Mouse (Mus musculus) liver, embryonic 14.5 days (tissue): ENCODE measurements around the gene Cenpt. TPM values are rescaled to one million over a fixed set of nuclear protein-coding genes. Genes with fewer than 3 reads are reported as not detected.

Experiments
- ATAC-seq: fragments of 200-750 bp; cut with Nextera tagmentation; 2 replicates; pipeline ENCODE4 v1.8.0; 2017; ENCODE audit warnings: moderate number of reproducible peaks, mild to moderate bottlenecking, moderate library complexity; ENCODE audit not compliant: insufficient read depth
- DNase-seq, 3 experiments: peaks; one replicate each; pipeline ENCODE4 v3.0.0-alpha.2; 2012 to 2013; ENCODE audit warnings: low read depth in 3 of 3, low spot score in 3 of 3
- H3K27ac ChIP-seq: fragments of 300-500 bp; sonication (generic); 2 replicates; pipeline ENCODE4 v1.5.1; 2014; ENCODE audit warnings: moderate library complexity, mild to moderate bottlenecking, control low read depth, inconsistent platforms
- H3K27me3 ChIP-seq: fragments of 300-500 bp; sonication (generic); 2 replicates; pipeline ENCODE4 v1.6.1; 2014; ENCODE audit warnings: mild to moderate bottlenecking, low read length, moderate library complexity; ENCODE audit not compliant: control insufficient read depth, insufficient read depth
- H3K36me3 ChIP-seq: fragments of 300-500 bp; sonication (generic); replicated peaks from 2 replicates; pipeline ENCODE4 v1.6.1; 2014; ENCODE audit warnings: low read depth; ENCODE audit not compliant: control insufficient read depth, insufficient read depth
- H3K4me1 ChIP-seq, 2 experiments: fragments of 200-500 bp in 1 of 2; fragments of 300-500 bp in 1 of 2; sonication (generic) in 1 of 2; replicated peaks; 2 replicates each; pipeline ENCODE4 v1.6.1; 2012 to 2014; ENCODE audit warnings: antibody characterized with exemption in 1 of 2, inconsistent platforms in 1 of 2, low read length in 1 of 2; ENCODE audit not compliant: control insufficient read depth in 2 of 2, insufficient read depth in 2 of 2
- H3K4me2 ChIP-seq: fragments of 300-500 bp; sonication (generic); 2 replicates; pipeline ENCODE4 v1.6.1; 2014; ENCODE audit warnings: low read depth, mild to moderate bottlenecking, control low read depth, moderate library complexity
- H3K4me3 ChIP-seq, 2 experiments: fragments of 200-500 bp in 1 of 2; fragments of 300-500 bp in 1 of 2; sonication (generic) in 1 of 2; 2 replicates each; pipeline ENCODE4 v1.5.1; 2012 to 2014; ENCODE audit warnings: low read depth in 2 of 2, low read length in 2 of 2, mild to moderate bottlenecking in 2 of 2, control low read depth in 1 of 2, inconsistent platforms in 1 of 2, moderate library complexity in 1 of 2; ENCODE audit not compliant: insufficient read depth in 1 of 2
- H3K9ac ChIP-seq: fragments of 300-500 bp; sonication (generic); replicated peaks from 2 replicates; pipeline ENCODE4 v1.6.1; 2014; ENCODE audit warnings: mild to moderate bottlenecking, control low read depth, moderate library complexity
- H3K9me3 ChIP-seq: fragments of 300-500 bp; sonication (generic); 2 replicates; pipeline ENCODE4 v1.6.1; 2016; ENCODE audit warnings: low read length, mixed read lengths; ENCODE audit not compliant: control insufficient read depth
- CTCF ChIP-seq: IDR thresholded peaks from 2 replicates; pipeline ENCODE4 v1.5.1; 2016; ENCODE audit warnings: antibody characterized with exemption, low read depth, control low read depth
- EP300 ChIP-seq: IDR thresholded peaks from 2 replicates; pipeline ENCODE4 v1.6.1; 2016; ENCODE audit warnings: antibody characterized with exemption, low read depth
- WGBS: fragments of 180-500 bp; shearing (Covaris S2); extraction: QIAGEN DNeasy Blood & Tissue Kit; methylation state at CpG from one replicate; pipeline ENCODE4 v1.1.7; 2014; ENCODE audit not compliant: insufficient replicate concordance; 5-methylcytosine and 5-hydroxymethylcytosine counted together
- polyA plus RNA-seq, 2 experiments: library from polyadenylated mRNA; depleted of rRNA in 1 of 2; stranded (reverse) in 1 of 2; unstranded in 1 of 2; fragments of >200 nt; fragmentation: Nextera tagmentation in 1 of 2; extraction: Ambion mirVana in 1 of 2; gene quantifications; 2 replicates each; pipeline versions ENCODE4 v1.2.1 to v1.2.3; 2012 to 2014

Gene Cenpt
- polyA plus RNA-seq, 2 experiments, result 15.0 to 25.4 TPM

DNA sequence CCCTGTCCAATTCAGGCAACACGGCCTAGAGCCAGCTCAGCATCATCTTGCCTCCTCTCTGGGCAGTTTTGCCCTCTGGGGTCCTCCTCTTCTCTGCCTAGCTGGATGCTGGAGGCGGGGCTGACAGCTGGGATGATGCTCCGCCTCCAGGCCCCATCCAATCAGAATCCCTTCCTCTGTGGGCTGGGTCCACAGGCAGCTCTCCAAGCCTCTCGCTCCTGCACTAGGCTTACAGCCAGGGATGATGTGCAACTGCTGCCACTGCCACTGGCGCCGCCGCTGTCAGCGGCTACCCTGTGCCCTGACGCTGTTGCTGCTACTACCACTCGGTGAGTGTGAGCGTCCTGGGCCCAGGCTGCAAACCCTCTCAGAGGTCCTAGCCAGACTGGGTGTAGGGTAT lies 40.3 kb upstream of the Cenpt start, which contains the start of gene Nrn1l:
Gene Nrn1l (plus strand): TSS at position 229 of the 400 bp plus-strand sequence.
- no peak within 1 kb of the TSS for H3K27ac ChIP-seq
- H3K27me3 ChIP-seq, result no peaks in the 10 kb centered on the region
- H3K4me3 ChIP-seq, result no peak within 1 kb of the TSS
- WGBS, result 41% methylated on average over 11 of the region's 11 CpGs
- no peak for TF ChIP-seq EP300
- TF ChIP-seq CTCF, result no peak
- peaks cover 35% of the 10 kb centered on the region for H3K36me3 ChIP-seq
- no peak within 1 kb of the TSS for H3K4me2 ChIP-seq
- H3K9ac ChIP-seq, result no peak within 1 kb of the TSS
- DNase-seq (peak in 1 of 3 experiments; percentile 20), ATAC-seq (peak; percentile 56)
- no peaks in the 10 kb centered on the region for H3K4me1 ChIP-seq
- no peaks in the 10 kb centered on the region for H3K9me3 ChIP-seq

DNA sequence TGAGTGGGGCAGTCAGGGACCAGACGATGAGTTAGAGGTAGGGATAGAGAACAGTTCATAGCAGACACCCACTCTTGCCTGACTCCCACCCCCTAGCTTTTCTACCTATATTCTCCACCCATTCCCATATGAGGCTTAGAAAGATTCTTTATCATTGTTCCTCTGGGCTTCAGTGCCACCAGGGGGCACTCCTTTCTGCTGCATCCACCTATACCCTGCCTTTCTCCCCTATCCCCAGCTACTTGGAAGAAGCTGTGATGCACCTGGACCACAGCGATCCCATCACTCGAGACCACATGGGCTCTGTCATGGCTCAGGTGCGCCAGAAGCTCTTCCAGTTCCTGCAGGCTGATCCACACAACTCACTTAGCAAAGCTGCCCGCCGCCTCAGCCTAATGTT lies 39.4 kb upstream of the Cenpt start:
- peaks cover 40% of the 10 kb centered on the region for H3K36me3 ChIP-seq
- H3K4me2 ChIP-seq, result no peak overlapping the region
- H3K27me3 ChIP-seq, result no peaks in the 10 kb centered on the region
- no peak overlapping the region for H3K9ac ChIP-seq
- WGBS, result 85% methylated on average over 6 of the region's 6 CpGs
- H3K4me1 ChIP-seq, result no peaks in the 10 kb centered on the region
- H3K27ac ChIP-seq, result no peak overlapping the region
- no peak overlapping the region for H3K4me3 ChIP-seq
- no peak for TF ChIP-seq EP300
- TF ChIP-seq CTCF, result peak; percentile 66
- no peak for DNase-seq
- no peak for ATAC-seq
- no peaks in the 10 kb centered on the region for H3K9me3 ChIP-seq

DNA sequence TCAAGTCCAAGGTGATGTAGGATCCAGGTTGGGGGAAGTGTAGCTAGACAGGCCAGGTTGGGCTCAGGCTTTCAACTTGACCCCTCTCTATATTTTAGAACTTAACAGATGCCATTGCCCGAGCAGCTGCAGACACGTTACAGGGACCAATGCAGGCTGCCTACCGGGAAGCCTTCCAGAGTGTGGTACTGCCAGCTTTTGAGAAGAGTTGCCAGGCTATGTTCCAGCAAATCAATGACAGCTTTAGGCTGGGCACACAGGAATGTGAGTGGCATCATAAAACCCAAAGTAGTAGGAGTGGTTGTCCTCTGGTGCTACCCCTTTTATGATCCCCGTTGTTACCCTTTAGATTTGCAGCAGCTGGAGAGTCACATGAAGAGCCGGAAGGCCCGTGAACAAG lies 37.8 kb upstream of the Cenpt start:
- DNase-seq (no peak), ATAC-seq (no peak)
- Histone ChIP-seq H3K27ac (no peak overlapping the region), H3K9me3 (no peaks in the 10 kb centered on the region), H3K4me3 (no peak overlapping the region), H3K36me3 (peaks cover 54% of the 10 kb centered on the region), H3K4me2 (no peak overlapping the region), H3K4me1 (no peaks in the 10 kb centered on the region), H3K9ac (no peak overlapping the region), H3K27me3 (no peaks in the 10 kb centered on the region)
- WGBS, result 78% methylated on average over 6 of the region's 6 CpGs
- TF ChIP-seq CTCF (no peak), EP300 (no peak)

DNA sequence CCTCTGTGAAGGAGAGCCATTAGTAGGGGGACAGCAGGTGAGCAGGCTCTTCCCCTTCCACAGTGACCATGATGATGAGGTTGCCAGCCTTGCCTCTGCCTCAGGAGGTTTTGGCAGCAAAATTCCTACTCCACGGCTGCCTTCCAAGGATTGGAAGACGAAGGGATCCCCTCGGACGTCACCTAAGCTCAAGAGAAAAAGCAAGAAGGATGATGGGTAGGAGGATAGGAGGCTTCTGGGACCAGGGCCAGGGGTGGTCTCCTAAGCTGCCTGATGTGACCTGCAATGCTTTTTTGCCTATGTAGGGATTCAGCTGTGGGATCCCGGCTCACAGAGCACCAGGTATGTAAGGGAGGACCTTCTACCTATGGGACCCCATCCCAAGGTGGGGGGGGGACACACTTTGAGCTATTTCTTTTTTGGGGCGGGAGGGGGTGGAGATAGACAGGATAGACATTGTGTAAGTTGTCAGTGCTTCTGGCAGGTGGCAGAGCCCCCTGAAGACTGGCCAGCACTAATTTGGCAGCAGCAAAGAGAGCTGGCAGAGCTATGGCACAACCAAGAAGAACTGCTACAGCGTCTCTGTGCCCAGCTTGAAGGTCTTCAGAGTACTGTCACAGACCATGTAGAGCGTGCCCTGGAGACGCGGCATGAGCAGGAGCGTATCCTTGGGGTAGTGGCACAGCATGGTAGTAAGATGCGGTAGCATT lies 36.8 kb upstream of the Cenpt start:
- 86% methylated on average over 12 of the region's 12 CpGs for WGBS
- DNase-seq (no peak), ATAC-seq (no peak)
- peaks cover 62% of the 10 kb centered on the region for H3K36me3 ChIP-seq
- H3K4me3 ChIP-seq, result no peak overlapping the region
- no peaks in the 10 kb centered on the region for H3K4me1 ChIP-seq
- H3K9me3 ChIP-seq, result no peaks in the 10 kb centered on the region
- H3K9ac ChIP-seq, result no peak overlapping the region
- no peak overlapping the region for H3K4me2 ChIP-seq
- H3K27ac ChIP-seq, result no peak overlapping the region
- no peak for TF ChIP-seq CTCF
- TF ChIP-seq EP300, result no peak
- no peaks in the 10 kb centered on the region for H3K27me3 ChIP-seq

DNA sequence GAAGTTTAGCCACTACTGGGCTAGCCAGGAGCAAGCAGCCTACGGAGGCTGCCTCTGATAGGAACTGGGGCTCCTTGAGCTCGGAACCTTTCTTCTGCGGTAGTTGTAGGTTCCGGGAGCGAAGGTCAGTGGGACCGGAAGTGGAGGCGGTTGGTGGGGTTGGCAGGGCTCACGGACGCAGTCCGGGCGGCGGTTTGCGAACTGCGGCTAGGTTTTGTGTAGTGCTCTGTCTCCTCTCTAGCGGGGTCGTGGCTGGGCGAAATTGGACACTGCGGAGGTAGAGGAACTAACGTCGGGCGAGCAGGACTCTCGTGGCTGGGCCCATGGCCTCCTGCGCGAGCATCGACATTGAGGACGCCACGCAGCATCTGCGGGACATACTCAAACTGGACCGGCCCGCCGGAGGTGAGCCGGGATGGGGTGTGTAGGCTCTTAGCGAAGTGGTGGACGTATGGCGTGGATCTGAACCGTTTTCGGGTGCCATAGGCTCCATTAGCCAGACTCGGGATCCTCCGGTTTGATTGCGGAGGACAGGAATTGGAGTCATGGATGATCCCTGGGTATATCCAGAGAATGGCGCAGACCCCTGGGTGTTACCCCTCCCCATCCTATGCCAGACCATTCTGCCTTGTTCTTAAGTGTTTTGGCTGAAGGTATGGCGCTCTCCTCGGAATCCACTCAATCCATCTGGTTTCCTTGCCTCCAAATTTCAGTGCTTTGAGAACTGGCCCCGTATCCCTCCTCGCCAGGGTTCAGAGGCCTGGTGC lies 27.9 kb upstream of the Cenpt start, which contains the start of gene Edc4:
Gene Edc4 (plus strand): TSS at position 128 of the 767 bp plus-strand sequence.
- H3K36me3 ChIP-seq, result peaks cover 46% of the 10 kb centered on the region
- ATAC-seq, result peak; percentile 90

More for the DNA sequence above, 27.9 kb upstream of the Cenpt start, which contains the start of gene Edc4:
- peaks cover 11 to 13% of the 10 kb centered on the region in 2 experiments for H3K4me1 ChIP-seq
- WGBS, result under 1% methylated on average over 45 of the region's 45 CpGs
- peak within 1 kb of the TSS; percentile 87 for H3K9ac ChIP-seq
- no peaks in the 10 kb centered on the region for H3K27me3 ChIP-seq
- H3K4me2 ChIP-seq, result peak within 1 kb of the TSS; percentile 92
- no peak for TF ChIP-seq CTCF
- 0 out of 2 replicates have a peak, but pooled peaks have one; percentile 24 for TF ChIP-seq EP300
- peak; percentile 76 to 77 (median 76) for DNase-seq
- H3K9me3 ChIP-seq, result no peaks in the 10 kb centered on the region
- peak within 1 kb of the TSS; percentile 81 to 91 for H3K4me3 ChIP-seq
- H3K27ac ChIP-seq, result peak within 1 kb of the TSS; percentile 39
